Mouse (Mus musculus) heart, adult 2 months (tissue): ENCODE measurements around the gene Sept11. TPM values are rescaled to one million over a fixed set of nuclear protein-coding genes. Genes with fewer than 3 reads are reported as not detected.

Experiments
- DNase-seq, 2 experiments: peaks; one replicate each; pipeline ENCODE4 v3.0.0; 2021
- H3K27ac ChIP-seq: fragments of 200-600 bp; 2 replicates; pipeline ENCODE4 v1.8.1; 2022
- H3K27me3 ChIP-seq: fragments of 200-500 bp; 2 replicates; pipeline ENCODE4 v1.6.1; 2012; ENCODE audit warnings: mild to moderate bottlenecking, low read length, inconsistent platforms, mixed read lengths; ENCODE audit not compliant: control insufficient read depth, insufficient read depth
- H3K36me3 ChIP-seq: fragments of 200-500 bp; 2 replicates; pipeline ENCODE4 v1.6.1; 2012; ENCODE audit warnings: low read length, inconsistent platforms; ENCODE audit not compliant: control insufficient read depth, insufficient read depth
- H3K4me1 ChIP-seq: fragments of 200-500 bp; 2 replicates; pipeline ENCODE4 v1.6.1; 2011; ENCODE audit warnings: low read length; ENCODE audit not compliant: control insufficient read depth, insufficient read depth
- H3K4me3 ChIP-seq: fragments of 200-600 bp; 2 replicates; pipeline ENCODE4 v1.8.1; 2022
- H3K79me2 ChIP-seq: fragments of 200-500 bp; replicated peaks from 2 replicates; pipeline ENCODE4 v1.6.1; 2012; ENCODE audit warnings: mild to moderate bottlenecking, inconsistent platforms, low read length, moderate library complexity, mixed read lengths; ENCODE audit not compliant: control insufficient read depth, insufficient read depth
- H3K9ac ChIP-seq: fragments of 200-500 bp; 2 replicates; pipeline ENCODE4 v1.6.1; 2012; ENCODE audit warnings: low read depth, mild to moderate bottlenecking, control low read depth, inconsistent platforms, low read length, mixed read lengths
- CTCF ChIP-seq: fragments of 200-600 bp; IDR thresholded peaks from 2 replicates; pipeline ENCODE4 v1.8.1; 2022; ENCODE audit warnings: antibody characterized with exemption, mild to moderate bottlenecking, moderate library complexity
- EP300 ChIP-seq: fragments of 200-500 bp; IDR thresholded peaks from 2 replicates; pipeline ENCODE4 v1.6.1; 2011; ENCODE audit warnings: low read depth, low read length, control low read depth; ENCODE audit not compliant: insufficient read depth
- POLR2A ChIP-seq: fragments of 200-500 bp; IDR thresholded peaks from 2 replicates; pipeline ENCODE4 v1.6.1; 2011; ENCODE audit warnings: mild to moderate bottlenecking, low read depth, low read length, control low read depth; ENCODE audit not compliant: insufficient read depth
- WGBS: fragments of 180-500 bp; shearing (Covaris S2); methylation state at CpG from one replicate; pipeline ENCODE4 v1.1.7; 2018; 5-methylcytosine and 5-hydroxymethylcytosine counted together
- intact Hi-C: fragments of 180-260 bp; cut with DNase I; formaldehyde crosslinking; loops from one replicate; pipeline ENCODE4 v1.15.1; 2025
- polyA plus RNA-seq: library from polyadenylated mRNA; depleted of rRNA; stranded (reverse); fragments of >200 nt; gene quantifications from 2 replicates; pipeline ENCODE4 v1.2.3, GENCODE M21; 2012
- total RNA-seq, 2 experiments: library from RNA; stranded (reverse); gene quantifications; 2 replicates each; pipeline ENCODE4 v1.2.3; 2021

Sept11 gene
- total and polyA plus RNA-seq, 3 experiments = 15.6 to 34.0 (median 25.7) TPM

- WGBS = 66% methylated on average over 4 of the region's 4 CpGs
- Histone ChIP-seq H3K27ac (no peak overlapping the region; the same call in 1 of the 2 replicates), H3K79me2 (no peaks in the 10 kb centered on the region), H3K27me3 (no peaks in the 10 kb centered on the region), H3K9ac (no peak overlapping the region), H3K4me1 (peaks cover 22% of the 10 kb centered on the region), H3K36me3 (no peaks in the 10 kb centered on the region), H3K4me3 (no peak overlapping the region)
- DNase-seq = no peak
- no peak for TF ChIP-seq EP300
- no peak for TF ChIP-seq POLR2A
- intact Hi-C loops = no loop called here
Observed at GRCm38 (mm10) chr5:93126930-93127562, 33.8 kb downstream of the Sept11 start.

- peak in 1 of 2 experiments; percentile 56 for DNase-seq
- Histone ChIP-seq H3K4me1 (peaks cover 24% of the 10 kb centered on the region), H3K4me3 (no peak overlapping the region), H3K27me3 (no peaks in the 10 kb centered on the region), H3K9ac (no peak overlapping the region), H3K27ac (peak overlapping the region; percentile 27), H3K79me2 (no peaks in the 10 kb centered on the region), H3K36me3 (no peaks in the 10 kb centered on the region)
- TF ChIP-seq CTCF = no peak
- no peak for TF ChIP-seq POLR2A
- TF ChIP-seq EP300 = no peak
- intact Hi-C loops = loop anchor here (2.0 kb wide), 1 partner anchor 19 kb away; no protein-coding TSS in a partner anchor
- WGBS = 8% methylated on average over 3 of the region's 3 CpGs
Observed at GRCm38 (mm10) chr5:93127722-93128121, 34.5 kb downstream of the Sept11 start.

- WGBS = 78% methylated on average over 3 of the region's 3 CpGs
- peaks cover 27% of the 10 kb centered on the region for H3K4me1 ChIP-seq
- H3K79me2 ChIP-seq = no peaks in the 10 kb centered on the region
- TF ChIP-seq CTCF (no peak), POLR2A (no peak), EP300 (no peak)
- DNase-seq = no peak
- no peaks in the 10 kb centered on the region for H3K27me3 ChIP-seq
- H3K27ac ChIP-seq = no peak overlapping the region
- no peak overlapping the region for H3K9ac ChIP-seq
- H3K4me3 ChIP-seq = no peak overlapping the region
- intact Hi-C loops = loop anchor here (2.0 kb wide), 1 partner anchor 18 kb away; no protein-coding TSS in a partner anchor
- peaks cover 5% of the 10 kb centered on the region; the same call in 1 of the 2 replicates for H3K36me3 ChIP-seq
Observed at GRCm38 (mm10) chr5:93128765-93129164, 35.5 kb downstream of the Sept11 start.

- Histone ChIP-seq H3K4me1 (peaks cover 23% of the 10 kb centered on the region), H3K9ac (no peak overlapping the region), H3K36me3 (peaks cover 5% of the 10 kb centered on the region; the same call in 1 of the 2 replicates), H3K79me2 (no peaks in the 10 kb centered on the region), H3K27ac (peak overlapping the region; percentile 0; the same call in 1 of the 2 replicates), H3K27me3 (no peaks in the 10 kb centered on the region), H3K4me3 (no peak overlapping the region)
- TF ChIP-seq EP300 (no peak), POLR2A (no peak), CTCF (no peak)
- intact Hi-C loops = loop anchor here (2.0 to 5.0 kb wide), 2 partner anchors 17 to 33 kb away; no protein-coding TSS in a partner anchor
- DNase-seq = no peak
- WGBS = 41% methylated on average over 4 of the region's 4 CpGs
Observed at GRCm38 (mm10) chr5:93129953-93130352, 36.7 kb downstream of the Sept11 start.

GRCm38 (mm10) chr5:93131401-93131800, 38.2 kb downstream of the Sept11 start:
- no peak for DNase-seq
- H3K9ac ChIP-seq = no peak overlapping the region
- 55% methylated on average over 4 of the region's 4 CpGs for WGBS
- peak overlapping the region; percentile 4; the same call in 1 of the 2 replicates for H3K27ac ChIP-seq
- H3K36me3 ChIP-seq = peaks cover 5% of the 10 kb centered on the region; the same call in 1 of the 2 replicates
- intact Hi-C loops = loop anchor here (5.0 kb wide), 1 partner anchor 34 kb away; no protein-coding TSS in a partner anchor
- no peak for TF ChIP-seq CTCF
- TF ChIP-seq EP300 = no peak
- TF ChIP-seq POLR2A = no peak
- no peak overlapping the region for H3K4me3 ChIP-seq
- H3K4me1 ChIP-seq = peaks cover 27% of the 10 kb centered on the region
- H3K79me2 ChIP-seq = no peaks in the 10 kb centered on the region
- no peaks in the 10 kb centered on the region for H3K27me3 ChIP-seq
